Mouse (Mus musculus): Measurements from ENCODE around the gene Tiam1. TPM values are rescaled to one million over a fixed set of nuclear protein-coding genes. Genes with fewer than 3 reads are reported as not detected.

The Tiam1 gene
- total RNA-seq, 2 experiments from 2014 or later: 68.4 to 75.3 TPM

- peak; percentile 44 to 61 for DNase-seq (ENCODE audit: low spot score in 2 of 2)
Measured at GRCm38 (mm10) chr16:89922458-89922857, 221.1 kb downstream of the Tiam1 start.

GRCm38 (mm10) chr16:89921370-89921769 is 222.2 kb downstream of the Tiam1 start:
- peak; percentile 58 to 71 for DNase-seq (ENCODE audit: low spot score in 2 of 2)

DNA sequence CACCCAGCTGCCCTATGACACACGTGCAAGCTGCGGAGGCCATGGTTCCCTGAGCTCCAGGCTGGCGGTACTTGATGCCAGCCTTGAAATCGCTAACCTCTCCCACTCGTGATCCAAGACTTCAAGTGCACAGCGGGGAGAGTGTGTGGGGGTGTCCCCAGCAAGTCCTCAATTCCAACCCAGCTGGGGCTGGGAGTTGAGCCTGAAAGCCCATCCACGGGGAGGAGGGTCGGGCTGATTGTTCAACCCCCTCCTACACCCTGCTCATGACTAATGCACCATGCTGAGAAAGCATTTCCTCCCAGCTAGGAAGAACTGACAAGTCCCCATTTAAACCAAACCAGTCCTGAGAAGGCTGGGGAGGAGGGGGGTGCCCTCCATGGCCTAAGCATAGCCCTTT is 223.2 kb downstream of the Tiam1 start:
- DNase-seq (ENCODE audit: low spot score in 2 of 2): no peak

GRCm38 (mm10) chr16:89917404-89917803 is 226.2 kb downstream of the Tiam1 start:
- no peak for DNase-seq (ENCODE audit: low spot score in 2 of 2)

DNA sequence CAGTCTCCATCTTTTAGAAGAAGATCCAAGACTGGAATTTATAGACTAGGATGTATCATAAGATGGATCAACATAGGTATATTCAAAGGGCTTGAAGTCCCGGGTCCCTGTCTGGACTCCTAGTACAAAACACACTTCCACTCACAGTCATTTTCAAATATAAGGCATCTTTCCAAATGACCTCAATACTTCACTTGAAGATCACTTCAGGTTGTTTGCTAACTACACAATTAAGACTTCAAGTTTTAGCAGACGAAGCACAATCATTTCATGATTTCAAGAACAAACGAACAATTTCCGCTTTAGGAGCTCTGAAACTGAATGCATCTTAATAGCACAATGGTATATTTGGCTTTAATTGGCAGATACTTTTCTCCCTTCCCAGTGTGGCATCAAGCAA is 228.6 kb downstream of the Tiam1 start:
- DNase-seq (ENCODE audit: low spot score in 2 of 2): no peak

- no peak for DNase-seq (ENCODE audit: low spot score in 2 of 2)
Measured at GRCm38 (mm10) chr16:89912686-89913375, 230.7 kb downstream of the Tiam1 start.

DNA sequence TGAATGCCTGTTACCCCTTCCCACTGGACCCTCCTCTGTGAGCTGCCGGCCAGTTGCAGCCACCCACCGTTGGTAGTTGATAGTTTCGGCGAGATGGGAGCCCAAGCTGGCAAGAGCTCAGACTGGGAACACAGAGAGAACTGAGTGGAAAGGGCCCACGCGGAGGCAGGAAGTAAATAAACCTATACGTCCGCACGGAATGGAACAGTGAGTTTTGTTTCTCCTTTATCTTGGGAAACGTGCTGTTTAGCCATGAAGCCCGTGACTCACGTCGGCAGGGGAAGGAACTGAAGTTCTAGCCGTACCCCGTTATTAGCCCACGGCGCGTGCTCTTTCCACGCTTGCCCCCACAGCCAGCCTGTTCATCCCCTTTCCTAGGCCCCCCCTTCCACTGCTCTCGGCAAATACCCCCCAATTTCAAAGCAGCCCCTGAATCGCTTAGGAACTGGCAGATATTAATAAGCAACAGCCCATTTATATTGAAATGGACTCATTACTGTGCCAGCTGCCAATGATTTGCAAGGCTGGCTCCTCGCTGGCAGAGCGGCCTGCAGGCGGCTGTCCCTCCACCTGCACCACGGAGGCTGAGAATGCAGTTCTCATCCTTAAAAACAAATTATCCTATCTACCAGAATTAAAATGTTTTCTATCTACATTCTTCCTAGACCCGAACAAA is 234.0 kb downstream of the Tiam1 start:
- DNase-seq (ENCODE audit: low spot score in 2 of 2): no peak

DNA sequence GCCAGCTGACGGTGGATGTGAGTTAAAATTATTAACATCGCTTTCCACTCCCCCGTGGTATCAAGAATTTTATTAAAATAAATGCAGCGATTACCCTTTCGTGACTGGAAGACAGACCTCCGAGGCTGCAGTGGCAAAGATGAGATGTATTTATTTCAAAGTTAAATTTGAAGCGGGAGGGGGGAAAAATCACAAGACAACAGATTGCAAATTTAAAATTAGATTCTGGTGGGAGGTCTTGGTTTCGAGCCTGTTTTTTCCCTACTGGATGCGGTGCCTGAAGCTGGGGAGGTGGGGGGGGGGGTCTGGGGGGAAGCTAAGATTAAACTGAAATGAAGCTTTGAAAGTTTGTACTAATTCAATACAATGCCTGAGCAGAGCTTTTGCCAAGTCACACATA is 235.9 kb downstream of the Tiam1 start:
- DNase-seq (ENCODE audit: low spot score in 2 of 2): no peak

- DNase-seq (ENCODE audit: low spot score in 2 of 2): no peak
Measured at GRCm38 (mm10) chr16:89906909-89907308, 236.7 kb downstream of the Tiam1 start.

DNA sequence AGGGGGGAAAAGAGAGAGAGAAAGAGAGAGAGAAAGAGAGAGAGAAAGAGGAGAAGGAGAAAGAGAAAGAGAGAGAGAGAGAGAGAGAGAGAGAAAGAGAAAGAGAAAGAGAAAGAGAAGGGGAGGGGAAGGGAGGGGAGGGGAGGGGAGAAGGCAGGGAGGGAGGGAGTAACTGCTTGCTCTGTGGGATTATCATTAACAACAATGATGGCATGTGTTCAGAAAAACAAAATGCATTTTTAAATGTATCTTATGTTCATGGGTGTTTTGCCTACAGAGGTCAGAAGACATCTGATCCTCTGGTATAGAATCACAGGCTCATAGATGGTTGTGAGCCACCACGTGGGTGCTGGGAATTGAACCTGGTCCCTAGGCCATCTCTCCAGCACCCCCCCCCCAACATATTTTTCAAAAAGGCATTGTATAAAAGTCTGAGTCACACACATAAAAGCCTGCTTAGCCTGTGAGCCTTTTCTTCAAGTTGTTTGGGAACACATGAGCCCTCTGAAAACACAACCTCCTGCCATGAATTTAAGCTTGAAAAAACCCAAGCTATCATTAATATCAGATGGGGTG is 237.8 kb downstream of the Tiam1 start:
- DNase-seq (ENCODE audit: low spot score in 2 of 2): no peak

DNA sequence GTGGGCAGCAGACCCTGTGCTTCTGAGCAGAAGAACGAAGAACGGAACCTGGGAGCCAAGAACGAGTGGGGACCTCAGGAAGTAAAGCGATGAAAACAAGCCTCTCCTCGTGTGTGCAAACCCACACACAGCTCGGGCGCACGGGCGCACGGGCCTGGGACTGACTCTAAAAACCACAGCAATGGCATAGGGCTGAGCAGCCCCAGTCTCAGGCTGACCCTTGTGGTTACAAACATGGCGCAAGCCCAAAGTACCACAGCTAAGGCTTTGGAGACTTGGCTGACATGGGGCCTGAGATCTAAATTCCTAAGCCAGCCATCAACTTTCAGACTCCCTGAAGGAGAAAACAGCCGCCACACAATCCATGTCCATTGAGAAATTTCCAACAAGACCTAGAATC is 239.4 kb downstream of the Tiam1 start:
- DNase-seq (ENCODE audit: low spot score in 2 of 2): no peak

DNA sequence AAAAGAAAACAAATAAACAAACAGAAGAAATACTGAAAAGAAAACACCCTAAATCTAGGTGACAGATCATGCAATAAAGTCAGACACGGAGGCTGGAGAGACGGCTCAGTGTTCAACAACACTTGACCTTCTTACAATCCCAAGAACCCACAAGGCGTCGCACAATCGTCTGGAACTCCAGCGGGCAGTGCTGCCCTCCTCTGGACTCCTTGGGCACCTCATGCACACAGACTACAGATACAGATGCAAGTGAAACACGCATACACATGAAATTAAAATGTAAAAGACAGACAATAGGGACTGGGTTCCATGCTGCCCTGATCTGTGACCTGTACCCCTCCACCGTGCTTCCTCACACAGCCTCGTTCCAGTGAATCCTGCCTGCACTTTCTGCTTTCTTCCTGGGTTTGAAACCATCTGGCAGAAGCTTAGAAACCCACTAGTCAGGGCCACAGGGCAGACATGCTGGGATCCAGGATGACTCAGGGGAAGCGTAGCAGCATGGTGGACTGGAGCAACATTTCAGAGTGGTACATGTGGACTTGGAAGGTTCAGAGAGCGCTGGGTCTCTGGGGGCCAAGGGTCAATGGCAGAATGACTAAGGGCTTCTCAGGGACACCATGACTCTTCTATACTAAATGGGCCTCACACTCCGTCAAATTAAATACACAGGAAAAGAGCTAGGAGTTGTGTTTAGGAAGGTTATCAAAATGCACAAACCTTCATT is 240.8 kb downstream of the Tiam1 start:
- DNase-seq (ENCODE audit: low spot score in 2 of 2): no peak

GRCm38 (mm10) chr16:89900681-89901080 is 242.9 kb downstream of the Tiam1 start:
- DNase-seq (ENCODE audit: low spot score in 2 of 2): no peak

DNA sequence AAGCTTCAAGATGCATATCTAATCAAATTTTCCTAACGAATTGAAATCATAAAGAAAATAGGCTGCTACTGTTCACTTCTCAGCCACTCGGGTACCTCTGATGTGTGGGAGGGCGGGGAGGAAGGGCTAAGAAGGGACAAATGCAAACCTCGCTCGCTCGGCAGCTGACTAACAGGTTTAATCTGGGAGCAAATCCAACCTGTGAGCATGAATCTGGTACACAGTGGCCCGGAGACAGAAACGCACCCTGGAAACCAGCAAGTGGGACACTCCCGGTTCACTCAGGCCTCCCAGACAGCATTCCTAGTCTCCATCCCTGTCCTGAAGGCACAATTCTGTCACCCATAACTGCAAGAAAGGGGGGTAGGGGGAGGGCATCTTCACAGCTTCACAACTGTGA is 244.4 kb downstream of the Tiam1 start:
- no peak for DNase-seq (ENCODE audit: low spot score in 2 of 2)

DNA sequence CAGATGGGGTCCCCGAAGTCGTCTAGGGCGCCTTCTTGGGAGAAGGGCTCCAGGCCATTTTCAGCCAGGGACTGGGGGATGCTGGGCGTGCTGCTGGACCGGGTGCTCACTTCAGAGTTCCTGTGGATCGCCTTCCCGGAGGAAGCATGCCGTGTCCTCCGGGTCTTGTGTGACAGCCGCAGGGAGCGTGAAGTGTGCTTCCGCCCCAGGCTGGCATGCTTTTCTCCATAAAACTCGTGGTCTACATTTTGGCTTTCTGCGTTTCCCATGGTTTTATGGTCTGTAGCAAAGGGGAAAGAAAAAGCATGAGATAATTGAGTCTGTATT is 245.3 kb downstream of the Tiam1 start:
- no peak for DNase-seq (ENCODE audit: low spot score in 2 of 2)

- DNase-seq (ENCODE audit: low spot score in 2 of 2): peak; percentile 53 to 58
Measured at GRCm38 (mm10) chr16:89897547-89898298, 245.8 kb downstream of the Tiam1 start.

GRCm38 (mm10) chr16:89896885-89897546 is 246.6 kb downstream of the Tiam1 start:
- peak in 1 of 2 experiments; percentile 42 for DNase-seq (ENCODE audit: low spot score in 2 of 2)

- no peak for DNase-seq (ENCODE audit: low spot score in 2 of 2)
Measured at GRCm38 (mm10) chr16:89896392-89896791, 247.2 kb downstream of the Tiam1 start.

DNA sequence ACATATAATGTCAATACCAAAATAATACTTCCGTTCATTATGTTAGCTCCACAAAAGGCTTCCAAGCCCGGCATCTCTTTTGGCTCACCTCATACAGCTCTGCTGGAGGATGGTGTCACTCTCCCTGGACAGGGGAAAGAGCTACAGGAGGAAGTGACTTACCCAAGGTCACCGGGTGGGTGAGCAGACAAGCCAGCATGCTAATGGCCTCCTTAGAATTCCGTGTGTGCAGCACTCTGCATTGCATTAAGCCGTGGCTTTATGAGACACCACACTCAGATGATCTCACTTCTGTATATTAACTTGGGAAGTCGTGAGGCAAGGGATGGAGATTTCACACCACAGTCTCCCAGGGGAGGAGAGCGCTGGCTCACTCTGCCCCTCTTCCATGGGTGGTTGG is 248.3 kb downstream of the Tiam1 start:
- DNase-seq (ENCODE audit: low spot score in 2 of 2): no peak

DNA sequence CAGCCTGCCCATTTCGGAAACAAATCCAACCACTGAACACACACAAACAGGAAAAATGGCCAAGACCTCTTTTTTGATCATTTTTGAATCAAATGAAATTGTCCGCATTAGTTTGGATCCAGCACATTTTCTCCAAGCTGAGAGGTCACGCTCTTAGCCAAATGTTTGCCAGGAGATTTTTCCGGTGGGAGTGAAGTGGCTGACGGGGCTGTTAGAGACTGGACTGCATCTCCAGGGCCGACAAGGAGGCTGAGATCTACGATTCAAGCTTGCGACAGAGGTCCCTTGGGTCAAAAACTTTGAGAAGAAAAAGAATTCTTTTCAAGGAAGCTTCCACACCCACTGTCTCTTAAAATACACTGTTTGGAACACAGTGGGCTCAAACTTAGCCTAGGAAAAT is 248.8 kb downstream of the Tiam1 start:
- DNase-seq (ENCODE audit: low spot score in 2 of 2): no peak

Measured in layer of hippocampus, postnatal 10 days (tissue).